Mouse (Mus musculus) bone marrow macrophage, adult 2 months (primary cell): ENCODE measurements around the gene Spock1.

Experiments used
- CTCF ChIP-seq: IDR thresholded peaks from 2 replicates; pipeline ENCODE4 v1.5.1; 2012; ENCODE audit warnings: low read depth, mild to moderate bottlenecking, low read length, moderate library complexity
- POLR2A ChIP-seq: IDR thresholded peaks from 2 replicates; pipeline ENCODE4 v1.6.1; 2012; ENCODE audit warnings: mild to moderate bottlenecking, low read depth, low read length, borderline replicate concordance

DNA sequence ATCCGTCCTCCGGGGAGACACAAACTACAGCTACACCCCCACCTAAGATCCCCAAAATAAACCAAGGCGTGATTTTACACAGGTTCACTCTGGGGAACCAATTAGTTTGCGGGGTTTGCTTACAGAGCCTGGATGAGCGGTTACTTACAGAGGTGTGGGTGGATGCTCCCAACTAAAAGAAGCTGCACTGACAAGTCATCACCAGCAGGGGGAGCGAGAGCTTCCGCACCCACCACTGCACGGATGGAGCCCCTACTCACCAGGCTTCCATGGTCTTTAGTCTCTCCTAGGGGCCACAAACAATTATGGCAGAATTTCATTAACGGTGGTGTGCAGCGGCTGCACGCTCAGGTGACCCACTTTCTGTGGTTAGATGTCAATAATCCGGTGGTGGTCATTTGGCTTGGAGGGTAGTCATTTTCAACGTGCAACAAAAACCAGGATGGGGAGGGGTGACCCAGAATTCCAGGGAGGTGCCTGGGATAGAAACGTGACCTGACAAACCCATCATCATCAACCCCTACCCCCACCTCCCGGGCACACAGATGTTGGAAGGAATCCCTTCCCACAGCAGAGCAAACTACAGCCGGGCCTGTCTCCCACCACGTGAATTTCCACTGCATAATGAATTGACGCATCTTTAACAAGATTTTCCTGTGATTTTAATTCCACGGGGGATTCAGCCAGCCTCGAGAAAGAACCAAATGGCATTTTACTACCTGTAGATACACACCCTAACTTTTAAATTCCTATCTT lies 186.4 kb downstream of the Spock1 start:
- TF ChIP-seq POLR2A (no peak), CTCF (no peak)
